Mouse (Mus musculus) heart, adult 18-20 months (tissue): Measurements from ENCODE around the gene Atp13a1. TPM values are rescaled to one million over a fixed set of nuclear protein-coding genes. Genes with fewer than 3 reads are reported as not detected.
A peak's percentile ranks its signal among the peaks of the same experiment; 100 is the strongest.

ENCODE experiments used
- DNase-seq, 2 experiments: peaks; one replicate each; pipeline ENCODE4 v3.0.0; 2021 to 2022; ENCODE audit warnings: mixed read lengths in 1 of 2
- long read RNA-seq, 2 experiments: library from polyadenylated mRNA; stranded (forward); transcript quantifications; one replicate each; pipeline ENCODE4 v2.0.0; 2021
- total RNA-seq, 2 experiments: library from RNA; stranded (reverse); gene quantifications; 2 replicates each; pipeline ENCODE4 v1.2.3; 2021

Atp13a1 gene
- 10 to 100 TPM; 12.5 to 12.9 TPM for total RNA-seq
- long read RNA-seq, experiment 1, transcript Atp13a1-201 (26 exons, 3,915 nt), result major isoform, 21 of 28 reads
- long read RNA-seq, experiment 1, partial matches to known transcripts, result 2 of 28 reads
- long read RNA-seq, experiment 1, other reads (novel, unspliced or antisense), result 5 of 28 reads
- long read RNA-seq, experiment 2, transcript Atp13a1-201 (26 exons, 3,915 nt), result major isoform, 7 of 10 reads
- long read RNA-seq, experiment 2, partial matches to known transcripts, result 2 of 10 reads
- long read RNA-seq, experiment 2, other reads (novel, unspliced or antisense), result 1 of 10 reads

- peak; percentile 91 to 93 for DNase-seq
Measured at GRCm38 (mm10) chr8:69790773-69791367, at the start of gene Atp13a1, which contains the start of gene Zfp866. Gene Atp13a1 (plus strand): TSS chr8:69791163. Gene Zfp866 (minus strand): TSS chr8:69791178.

DNA sequence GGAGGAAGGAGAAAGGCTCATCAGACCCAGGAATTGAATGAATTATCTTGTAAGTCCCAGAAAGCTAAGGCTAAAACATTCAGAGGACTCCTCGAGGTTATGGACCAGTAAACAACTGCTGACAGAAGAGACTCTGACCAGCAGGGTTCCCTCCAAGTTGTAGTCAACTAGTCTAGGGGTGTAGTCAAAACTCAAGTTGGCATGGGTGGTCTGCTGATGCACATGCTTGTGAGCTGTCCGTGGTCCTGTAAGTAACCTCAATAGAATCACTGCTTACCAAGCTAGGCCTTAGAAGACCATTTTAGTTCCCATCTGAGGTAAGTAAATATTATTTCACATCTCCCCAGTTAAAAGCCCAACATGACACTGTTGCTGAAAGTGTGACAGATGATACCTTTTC, 49.7 kb upstream of the Atp13a1 start:
- no peak for DNase-seq

- DNase-seq, result peak; percentile 96 to 98
Measured at GRCm38 (mm10) chr8:69749544-69750454, 41.2 kb upstream of the Atp13a1 start, which contains the start of gene Zfp963. Gene Zfp963 (minus strand): TSS chr8:69749970.

DNA sequence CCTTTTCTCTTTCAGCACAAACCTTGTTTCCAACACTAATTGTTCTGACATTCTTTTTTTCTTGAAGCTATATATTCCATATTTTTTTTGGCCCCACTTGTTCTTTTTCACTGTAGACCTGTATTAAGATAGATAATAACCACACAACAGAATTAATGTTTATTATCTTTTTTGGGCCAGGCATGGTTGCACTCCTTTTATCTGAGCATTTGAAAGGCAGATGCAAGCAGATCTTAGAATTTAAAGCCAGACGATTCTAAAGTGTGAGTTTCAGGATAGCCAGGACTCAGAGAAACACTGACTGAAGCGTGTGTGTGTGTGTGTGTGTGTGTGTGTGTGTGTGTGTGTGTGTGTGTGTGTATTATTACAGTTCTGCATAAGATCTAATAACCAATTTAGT, 38.5 kb upstream of the Atp13a1 start:
- DNase-seq, result no peak

- DNase-seq, result no peak
Measured at GRCm38 (mm10) chr8:69758316-69758715, 32.6 kb upstream of the Atp13a1 start.

DNA sequence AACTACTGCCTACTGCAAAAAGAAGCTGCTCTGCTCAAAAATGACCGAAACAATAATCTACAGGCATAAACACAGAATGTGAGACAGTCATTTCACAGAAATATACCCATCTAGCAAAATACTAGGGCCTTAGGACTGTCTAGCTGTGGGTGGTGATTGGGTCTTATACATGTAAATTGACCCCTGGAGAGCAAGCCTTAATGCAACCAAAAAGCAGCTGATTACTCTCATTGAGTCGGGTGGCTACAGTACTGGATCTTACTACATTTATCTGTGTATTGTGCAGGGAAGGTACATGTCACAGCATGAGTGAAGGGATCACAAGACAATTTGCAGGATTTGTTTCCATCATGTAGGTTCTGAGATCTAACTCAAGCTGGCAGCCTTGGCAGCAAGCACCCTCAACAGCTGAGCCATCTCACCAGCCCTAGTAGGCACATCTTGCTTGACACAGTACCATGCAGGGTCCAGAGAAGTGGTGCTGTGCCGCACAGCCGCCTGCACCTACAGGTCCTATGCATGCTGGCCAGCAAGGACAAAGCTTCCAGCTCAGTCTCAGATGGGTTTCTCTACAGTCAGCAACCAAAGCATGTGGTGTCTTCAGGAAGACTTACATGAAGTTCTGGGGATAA, 29.0 kb upstream of the Atp13a1 start:
- DNase-seq, result no peak

DNA sequence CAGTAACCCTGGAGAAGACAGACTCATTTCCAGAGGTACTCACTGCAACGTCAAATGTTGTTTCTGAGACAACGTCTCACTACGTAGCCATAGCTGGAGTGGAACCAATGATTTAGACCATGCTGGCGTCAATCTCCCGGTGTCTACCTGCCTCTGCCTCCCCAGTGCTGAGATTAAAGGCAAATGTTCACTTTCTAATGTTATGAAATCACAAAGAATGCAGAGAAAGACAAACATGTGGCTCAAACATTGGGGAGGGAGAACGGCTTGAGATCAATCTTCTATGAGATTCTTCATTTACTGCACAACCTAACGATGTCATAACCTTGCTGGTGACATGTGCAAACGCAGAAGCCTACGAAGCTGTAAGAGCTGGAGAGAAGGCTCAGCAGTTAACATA, 19.7 kb upstream of the Atp13a1 start:
- DNase-seq, result no peak

DNA sequence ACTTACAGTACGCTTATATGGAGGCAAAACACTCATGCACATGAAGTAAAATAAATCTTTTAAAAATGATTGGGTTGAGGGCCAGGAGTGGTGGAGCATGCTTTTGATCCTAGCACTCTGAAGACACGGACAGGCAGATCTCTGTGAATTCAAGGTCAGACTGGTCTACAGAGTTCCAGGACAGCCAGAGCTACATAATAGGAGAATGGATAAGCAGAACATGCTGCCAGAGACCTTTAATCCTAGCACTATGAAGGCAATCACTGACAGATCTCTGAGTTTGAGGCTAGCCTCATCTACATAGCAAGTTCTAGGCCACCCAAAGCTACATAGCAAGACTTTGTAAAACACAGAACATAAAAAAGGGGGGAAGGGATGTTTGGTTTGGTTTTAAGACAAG, 18.9 kb upstream of the Atp13a1 start:
- DNase-seq, result no peak

- peak; percentile 91 to 96 for DNase-seq
Measured at GRCm38 (mm10) chr8:69774503-69775148, 16.3 kb upstream of the Atp13a1 start, which contains the start of gene Gm20422. Gene Gm20422 (minus strand): TSS chr8:69774886.

DNA sequence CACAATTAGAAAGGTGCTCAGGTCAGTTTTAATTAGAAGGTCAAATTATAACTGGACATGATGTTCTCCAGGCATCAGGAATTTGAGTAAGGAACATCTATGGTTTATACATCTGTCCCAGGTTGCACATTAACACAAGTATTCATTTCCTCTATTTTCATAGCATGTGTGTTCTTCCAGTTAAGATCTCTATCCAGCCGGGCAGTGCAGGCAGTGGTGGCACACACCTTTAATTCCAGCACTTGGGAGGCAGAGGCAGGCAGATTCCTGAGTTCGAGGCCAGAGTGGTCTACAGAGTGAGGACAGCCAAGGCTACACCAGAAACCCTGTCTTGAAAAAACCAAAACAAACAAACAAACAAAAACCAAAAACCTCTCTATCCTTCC, 15.8 kb upstream of the Atp13a1 start:
- DNase-seq, result no peak

- DNase-seq, result no peak
Measured at GRCm38 (mm10) chr8:69777111-69777510, 13.9 kb upstream of the Atp13a1 start.

GRCm38 (mm10) chr8:69789105-69789504, 1.9 kb upstream of the Atp13a1 start:
- DNase-seq, result no peak

- no peak for DNase-seq
Measured at GRCm38 (mm10) chr8:69789731-69790130, 1.2 kb upstream of the Atp13a1 start.

DNA sequence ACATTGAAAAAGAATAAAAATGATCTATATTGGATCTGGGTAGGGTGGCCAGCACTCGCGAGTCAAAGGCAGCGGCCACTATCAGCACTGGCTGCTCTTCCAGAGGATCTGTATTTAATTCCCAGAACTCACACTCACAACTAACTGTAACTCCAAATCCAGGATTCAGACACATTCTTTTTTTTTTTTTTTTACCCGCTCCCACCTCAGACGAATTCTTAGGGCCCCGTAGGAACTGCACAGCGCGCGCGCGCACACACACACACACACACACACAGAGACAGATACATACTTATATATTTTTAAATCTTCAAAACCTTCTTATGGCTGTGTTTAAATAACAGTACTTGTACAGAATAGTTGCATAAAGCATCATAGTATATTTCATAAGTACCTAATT, 599 bp upstream of the Atp13a1 start:
- DNase-seq, result no peak

DNA sequence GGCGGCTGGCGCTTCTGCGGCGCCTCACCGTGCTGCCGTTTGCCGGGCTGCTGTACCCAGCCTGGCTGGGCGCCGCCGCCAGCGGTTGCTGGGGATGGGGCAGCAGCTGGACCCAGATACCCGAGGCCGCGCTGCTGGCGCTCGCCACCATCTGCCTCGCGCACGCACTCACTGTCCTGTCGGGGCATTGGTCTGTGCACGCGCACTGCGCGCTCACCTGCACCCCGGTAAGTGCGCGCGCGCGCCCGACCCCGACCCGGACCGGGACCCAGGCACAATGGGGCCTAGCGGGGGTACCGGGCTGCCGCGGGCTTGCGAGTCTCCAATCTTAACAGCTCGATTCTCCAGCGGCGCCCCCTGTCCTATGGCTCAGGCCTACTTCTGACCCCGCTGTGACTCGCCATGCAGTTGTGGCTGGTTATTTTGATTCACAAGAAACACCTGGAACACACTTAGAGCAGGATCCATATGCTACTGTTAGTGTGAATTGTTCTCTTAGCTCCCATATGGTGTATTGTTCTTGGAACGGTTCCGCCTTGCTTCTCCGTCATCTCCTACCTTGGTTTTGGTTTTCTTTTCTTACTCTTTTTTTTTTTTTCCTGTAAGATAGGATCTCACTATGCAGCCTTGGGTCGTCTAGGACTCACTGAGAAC, 579 bp downstream of the Atp13a1 start:
- peak in 1 of 2 experiments; percentile 25 for DNase-seq

DNA sequence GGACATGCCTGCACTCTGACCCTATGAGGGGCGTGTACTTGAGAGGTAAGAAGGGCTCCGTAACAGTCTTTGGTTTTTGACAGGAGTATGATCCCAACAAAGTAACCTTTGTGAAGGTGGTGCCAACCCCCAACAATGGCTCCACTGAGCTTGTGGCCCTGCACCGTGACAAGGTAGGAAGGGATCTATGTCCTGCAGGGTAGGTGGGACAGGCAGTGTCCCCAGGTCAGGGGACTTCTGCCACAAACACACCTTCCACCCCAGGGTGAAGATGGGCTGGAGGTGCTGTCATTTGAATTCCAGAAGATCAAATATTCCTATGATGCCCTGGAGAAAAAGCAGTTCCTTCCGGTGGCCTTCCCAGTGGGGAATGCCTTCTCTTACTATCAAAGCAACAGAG, 2.7 kb downstream of the Atp13a1 start:
- DNase-seq, result no peak

DNA sequence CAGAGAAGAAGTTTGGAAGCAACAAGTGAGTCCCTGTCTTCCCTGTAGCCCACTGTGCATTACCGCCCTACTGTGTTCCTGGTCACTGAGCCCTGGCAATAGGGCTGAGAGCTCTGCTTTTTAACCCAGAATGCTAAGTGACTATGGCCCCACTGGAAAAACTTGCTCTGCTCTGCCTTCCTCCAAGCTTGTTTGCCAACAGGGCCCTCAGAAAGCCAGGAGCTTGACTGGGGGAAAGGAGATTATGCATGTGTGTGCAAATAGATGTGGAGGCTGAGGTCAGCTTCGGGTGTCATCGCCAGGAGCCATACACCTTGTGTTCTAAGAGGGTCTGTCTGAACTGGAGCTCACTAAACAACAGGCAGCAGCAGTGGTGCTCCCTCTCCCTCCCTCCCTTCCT, 3.1 kb downstream of the Atp13a1 start:
- no peak for DNase-seq

GRCm38 (mm10) chr8:69794901-69795300, 3.9 kb downstream of the Atp13a1 start:
- DNase-seq, result no peak

DNA sequence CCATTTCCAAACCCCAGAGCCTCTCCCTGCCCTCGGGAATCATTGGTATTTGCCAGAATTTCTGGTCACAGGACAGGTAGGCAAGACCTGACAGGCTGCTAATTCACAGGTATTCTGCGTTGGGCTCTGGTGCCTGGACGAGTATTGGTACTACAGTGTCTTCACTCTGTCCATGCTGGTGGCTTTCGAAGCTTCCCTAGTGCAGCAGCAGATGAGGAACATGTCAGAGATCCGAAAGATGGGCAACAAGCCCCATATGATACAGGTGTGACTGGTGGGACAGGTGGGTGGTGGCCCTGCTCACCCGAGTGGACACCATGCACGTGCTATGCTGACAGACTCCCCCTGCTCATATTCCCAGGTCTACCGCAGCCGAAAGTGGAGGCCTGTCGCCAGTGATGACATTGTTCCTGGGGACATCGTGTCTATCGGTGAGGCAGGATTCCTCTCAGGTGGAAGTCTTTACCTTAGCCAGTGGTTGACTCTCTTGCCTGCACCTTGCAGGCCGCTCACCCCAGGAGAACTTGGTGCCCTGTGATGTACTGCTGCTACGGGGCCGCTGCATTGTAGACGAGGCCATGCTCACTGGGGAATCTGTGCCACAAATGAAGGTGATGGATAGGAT, 5.9 kb downstream of the Atp13a1 start:
- DNase-seq, result no peak

DNA sequence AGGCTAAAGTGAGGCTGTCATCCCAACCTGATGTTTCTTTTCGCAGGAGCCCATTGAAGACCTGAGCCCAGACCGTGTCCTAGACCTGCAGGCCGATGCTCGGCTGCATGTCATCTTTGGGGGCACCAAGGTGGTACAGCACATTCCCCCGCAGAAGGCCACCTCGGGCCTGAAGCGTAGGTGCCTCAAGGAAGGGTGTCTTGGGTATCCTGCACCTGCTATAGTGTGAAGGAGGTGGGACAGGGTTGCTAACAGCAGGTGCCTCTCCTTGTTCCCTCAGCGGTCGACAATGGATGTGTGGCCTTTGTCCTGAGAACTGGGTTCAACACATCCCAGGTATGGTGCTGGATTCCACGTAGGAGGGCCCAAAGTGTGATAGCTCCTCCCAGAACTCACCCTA, 6.7 kb downstream of the Atp13a1 start:
- DNase-seq, result no peak

GRCm38 (mm10) chr8:69799261-69799660, 8.3 kb downstream of the Atp13a1 start:
- no peak for DNase-seq
